Mouse (Mus musculus) neural tube, embryonic 14.5 days (tissue): ENCODE data around the gene Prdm8. TPM values are rescaled to one million over a fixed set of nuclear protein-coding genes. Genes with fewer than 3 reads are reported as not detected.

Experiments used
- polyA plus RNA-seq: library from polyadenylated mRNA; unstranded; fragments of >200 nt; fragmentation: Nextera tagmentation; extraction: Ambion mirVana; gene quantifications from 2 replicates; pipeline ENCODE4 v1.2.1, GENCODE M21; 2014

Gene Prdm8
- polyA plus RNA-seq, 1 experiment from 2014 or later = 5.7 TPM

Other genes with a start within 250 kb of the Prdm8 start
- 1.9 and 13.2 TPM in 2 replicates for gene Antxr2, start 136.2 kb upstream of the Prdm8 start, polyA plus RNA-seq
- gene Fgf5, start 87.0 kb downstream of the Prdm8 start, polyA plus RNA-seq = 1.1 and 1.3 TPM in 2 replicates
- gene Cfap299, start 162.1 kb downstream of the Prdm8 start, polyA plus RNA-seq = 0.86 and 1.8 TPM in 2 replicates